ENCODE assay signal across 8 mouse cellular contexts in genomic region chr16:35489793-35490192, GRCm38 (mm10). TPM values are rescaled to one million over a fixed set of nuclear protein-coding genes. Genes with fewer than 3 reads are reported as not detected.
DNase-seq lines count a peak whose midpoint lies in the region; ATAC-seq lines count a peak whose summit lies in the region.

No protein-coding gene starts in this region.

- no peaks in the 10 kb centered on the region for H3K36me3 ChIP-seq in forebrain, embryonic 11.5 days (ENCODE audit: control insufficient read depth, insufficient read depth, low read length)
- H3K36me3 ChIP-seq in limb, embryonic 15.5 days: no peaks in the 10 kb centered on the region
- H3K36me3 ChIP-seq in neural tube, embryonic 14.5 days (ENCODE audit: control insufficient read depth, insufficient read depth, low read length): no peaks in the 10 kb centered on the region

- no peak for ATAC-seq in forebrain, embryonic 11.5 days (replicated peaks; ENCODE audit: low FRiP score)
- ATAC-seq in limb, embryonic 15.5 days (ENCODE audit: insufficient number of reproducible peaks, low FRiP score, low TSS enrichment, low read depth): 0 out of 2 replicates have a peak, but pooled peaks have one; percentile 2
- no peak for ATAC-seq in neural tube, embryonic 14.5 days (ENCODE audit: low read depth)

- no peaks in the 10 kb centered on the region for H3K9me3 ChIP-seq in forebrain, embryonic 11.5 days (ENCODE audit: control insufficient read depth, low read length)
- H3K9me3 ChIP-seq in limb, embryonic 15.5 days: no peaks in the 10 kb centered on the region
- no peaks in the 10 kb centered on the region for H3K9me3 ChIP-seq in neural tube, embryonic 14.5 days (ENCODE audit: control insufficient read depth, low read length)

- peak overlapping the region; percentile 70 for H3K9ac ChIP-seq in forebrain, embryonic 11.5 days (ENCODE audit: low read length)
- H3K9ac ChIP-seq in limb, embryonic 15.5 days: peak overlapping the region; percentile 46; the same call in 1 of the 2 replicates
- peak overlapping the region; percentile 60 for H3K9ac ChIP-seq in neural tube, embryonic 14.5 days (replicated peaks; ENCODE audit: low read depth, low read length)

- H3K4me3 ChIP-seq in forebrain, embryonic 11.5 days (ENCODE audit: low read depth, low read length): peak overlapping the region; percentile 71
- peak overlapping the region; percentile 69 for H3K4me3 ChIP-seq in limb, embryonic 15.5 days
- peak overlapping the region; percentile 69 for H3K4me3 ChIP-seq in neural tube, embryonic 14.5 days (ENCODE audit: low read depth, low read length)

- H3K27me3 ChIP-seq in forebrain, embryonic 11.5 days (ENCODE audit: control insufficient read depth, insufficient read depth, low read length): no peaks in the 10 kb centered on the region
- H3K27me3 ChIP-seq in limb, embryonic 15.5 days: no peaks in the 10 kb centered on the region
- H3K27me3 ChIP-seq in neural tube, embryonic 14.5 days (ENCODE audit: control insufficient read depth, insufficient read depth, low read length): no peaks in the 10 kb centered on the region

- H3K4me1 ChIP-seq in forebrain, embryonic 11.5 days (replicated peaks; ENCODE audit: control insufficient read depth, insufficient read depth, low read length): no peaks in the 10 kb centered on the region; the same call in 1 of the 2 replicates
- peaks cover 31% of the 10 kb centered on the region for H3K4me1 ChIP-seq in limb, embryonic 15.5 days
- H3K4me1 ChIP-seq in neural tube, embryonic 14.5 days (ENCODE audit: control insufficient read depth, insufficient read depth, low read length): peaks cover 18% of the 10 kb centered on the region; the same call in 1 of the 2 replicates

- WGBS in forebrain, embryonic 11.5 days: 12% methylated on average over 10 of the region's 10 CpGs
- 6% methylated on average over 10 of the region's 10 CpGs for WGBS in limb, embryonic 15.5 days
- 8% methylated on average over 10 of the region's 10 CpGs for WGBS in neural tube, embryonic 14.5 days

- H3K4me2 ChIP-seq in forebrain, embryonic 11.5 days (ENCODE audit: low read depth, low read length, severe bottlenecking): peak overlapping the region; percentile 95
- peak overlapping the region; percentile 90 for H3K4me2 ChIP-seq in limb, embryonic 15.5 days
- peak overlapping the region; percentile 94 for H3K4me2 ChIP-seq in neural tube, embryonic 14.5 days (ENCODE audit: low read depth, low read length)

- DNase-seq in kidney, postnatal 10 days: peak; percentile 28
- DNase-seq in kidney, adult 11 months: no peak
- DNase-seq in forebrain, embryonic 11.5 days (ENCODE audit: low spot score): no peak
- no peak for DNase-seq in urinary bladder, adult 18-20 months (ENCODE audit: low spot score in 2 of 2)
- no peak for DNase-seq in embryo, embryonic 10.5 days (ENCODE audit: low spot score)
- no peak for DNase-seq in layer of hippocampus, postnatal 10 days (ENCODE audit: low spot score in 2 of 2)

- H3K27ac ChIP-seq in forebrain, embryonic 11.5 days (ENCODE audit: low read depth, low read length): no peak overlapping the region
- no peak overlapping the region for H3K27ac ChIP-seq in limb, embryonic 15.5 days
- H3K27ac ChIP-seq in neural tube, embryonic 14.5 days (ENCODE audit: low read depth, low read length): no peak overlapping the region

RNA-seq across cellular contexts. Expression of gene Pdia5, which starts 0.9 kb away (rescaled TPM):
- polyA plus RNA-seq in forebrain, embryonic 11.5 days (2014; fragmentation: Nextera tagmentation; extraction: Ambion mirVana): 7.8 and 9.3 TPM in 2 replicates
- polyA plus RNA-seq in limb, embryonic 15.5 days (2015; fragmentation: Nextera tagmentation; extraction: Ambion mirVana): 56.5 and 57.2 TPM in 2 replicates
- 3.2 and 7.4 TPM in 2 replicates for polyA plus RNA-seq in neural tube, embryonic 14.5 days (2014; fragmentation: Nextera tagmentation; extraction: Ambion mirVana)
- total RNA-seq in layer of hippocampus, postnatal 10 days (2021): 1 to 10 TPM; 5.0 to 5.2 TPM

RNA-seq across cellular contexts. Expression of gene Sema5b, which starts 51.2 kb away (rescaled TPM):
- polyA plus RNA-seq in forebrain, embryonic 11.5 days (2014; fragmentation: Nextera tagmentation; extraction: Ambion mirVana): 58.0 and 62.6 TPM in 2 replicates
- polyA plus RNA-seq in limb, embryonic 15.5 days (2015; fragmentation: Nextera tagmentation; extraction: Ambion mirVana): 4.5 and 5.0 TPM in 2 replicates
- polyA plus RNA-seq in neural tube, embryonic 14.5 days (2014; fragmentation: Nextera tagmentation; extraction: Ambion mirVana): 18.1 and 21.4 TPM in 2 replicates
- 10 to 100 TPM; 29.4 to 30.9 TPM for total RNA-seq in layer of hippocampus, postnatal 10 days (2021)
